ENCODE assay signal across 14 mouse cellular contexts in genomic region chr16:35577181-35577941, GRCm38 (mm10). TPM values are rescaled to one million over a fixed set of nuclear protein-coding genes. Genes with fewer than 3 reads are reported as not detected.
A peak's percentile ranks its signal among the peaks of the same experiment; 100 is the strongest.
DNase-seq lines count a peak whose midpoint lies in the region; ATAC-seq and TF ChIP-seq lines count a peak whose summit lies in the region.
"Had no signal": no experiment of that assay in that cellular context is flagged by ENCODE, and none has a peak within 500 bp of the region (broad histone marks: within the 10 kb centered on the region; RNA-seq: fewer than 3 reads in every experiment).

No protein-coding gene starts in this region.

- TF ChIP-seq CTCF in hindbrain, postnatal 0 days (IDR thresholded peaks at IDR 0.05; ENCODE audit: low read depth): no peak

- ATAC-seq in hindbrain, postnatal 0 days: peak; percentile 55
- no peak for ATAC-seq in megakaryocyte-erythroid progenitor cell, adult 5-6 weeks (replicated peaks; ENCODE audit: low FRiP score, low TSS enrichment, poor library complexity, severe bottlenecking)
- ATAC-seq: CD4-positive, CD25-positive, alpha-beta regulatory T cell, adult 4 months had no signal

- peak; percentile 69 for DNase-seq in hindbrain, postnatal 0 days (ENCODE audit: low spot score)
- no peak for DNase-seq in hindbrain, embryonic 10.5 days (ENCODE audit: low spot score)
- peak; percentile 50 for DNase-seq in adrenal gland, adult 8-10 months
- DNase-seq in cerebellum, adult 11 months: peak; percentile 88
- peak; percentile 13 to 58 for DNase-seq in gastrocnemius, adult 8-10 months (ENCODE audit: low spot score in 2 of 2)
- DNase-seq in heart, embryonic 10.5 days (ENCODE audit: low spot score): no peak
- DNase-seq in layer of hippocampus, adult 8-10 months (ENCODE audit: low spot score in 2 of 2): no peak
- DNase-seq: heart, postnatal 4 days; kidney, adult 18-20 months; lung, postnatal 4 days; thymus, postnatal 4 days had no signal

- H3K4me2 ChIP-seq in hindbrain, postnatal 0 days (ENCODE audit: low read depth, low read length): no peak overlapping the region
- H3K4me2 ChIP-seq: liver, embryonic 15.5 days had no signal

- H3K27me3 ChIP-seq in hindbrain, postnatal 0 days (ENCODE audit: insufficient read depth, low read length): no peaks in the 10 kb centered on the region
- no peaks in the 10 kb centered on the region for H3K27me3 ChIP-seq in hindbrain, embryonic 10.5 days (ENCODE audit: insufficient read depth, poor library complexity, severe bottlenecking)
- H3K27me3 ChIP-seq in heart, embryonic 10.5 days (ENCODE audit: insufficient read depth, poor library complexity, severe bottlenecking): peaks cover 12% of the 10 kb centered on the region
- H3K27me3 ChIP-seq: liver, embryonic 15.5 days had no signal

- H3K27ac ChIP-seq in hindbrain, postnatal 0 days: 0 out of 2 replicates have a peak overlapping the region, but pooled peaks have one; percentile 11
- H3K27ac ChIP-seq in hindbrain, embryonic 10.5 days: no peak overlapping the region
- H3K27ac ChIP-seq in heart, embryonic 10.5 days: no peak overlapping the region
- H3K27ac ChIP-seq: liver, embryonic 15.5 days had no signal

- H3K4me3 ChIP-seq in hindbrain, postnatal 0 days (ENCODE audit: low read length): no peak overlapping the region
- no peak overlapping the region for H3K4me3 ChIP-seq in hindbrain, embryonic 10.5 days
- no peak overlapping the region for H3K4me3 ChIP-seq in heart, embryonic 10.5 days
- H3K4me3 ChIP-seq: liver, embryonic 15.5 days had no signal

- H3K4me1 ChIP-seq in hindbrain, postnatal 0 days (ENCODE audit: insufficient read depth, low read length): peaks cover 7% of the 10 kb centered on the region
- peaks cover 58% of the 10 kb centered on the region for H3K4me1 ChIP-seq in hindbrain, embryonic 10.5 days (replicated peaks)
- H3K4me1 ChIP-seq in heart, embryonic 10.5 days: peaks cover 14% of the 10 kb centered on the region; the same call in 1 of the 2 replicates
- H3K4me1 ChIP-seq: liver, embryonic 15.5 days had no signal

- no peaks in the 10 kb centered on the region for H3K9me3 ChIP-seq in hindbrain, postnatal 0 days (ENCODE audit: low read length)
- no peaks in the 10 kb centered on the region for H3K9me3 ChIP-seq in hindbrain, embryonic 10.5 days
- H3K9me3 ChIP-seq in heart, embryonic 10.5 days: no peaks in the 10 kb centered on the region
- H3K9me3 ChIP-seq: liver, embryonic 15.5 days had no signal

- H3K9ac ChIP-seq in hindbrain, postnatal 0 days (replicated peaks; ENCODE audit: low read length): no peak overlapping the region
- H3K9ac ChIP-seq: liver, embryonic 15.5 days had no signal

- WGBS in hindbrain, postnatal 0 days: 64% methylated on average over 11 of the region's 11 CpGs
- WGBS in hindbrain, embryonic 10.5 days: 91% methylated on average over 11 of the region's 11 CpGs
- WGBS in heart, embryonic 10.5 days: 87% methylated on average over 11 of the region's 11 CpGs

- no peaks in the 10 kb centered on the region for H3K36me3 ChIP-seq in hindbrain, postnatal 0 days (ENCODE audit: insufficient read depth, low read length)
- H3K36me3 ChIP-seq in hindbrain, embryonic 10.5 days: peaks cover 21% of the 10 kb centered on the region
- H3K36me3 ChIP-seq in heart, embryonic 10.5 days: no peaks in the 10 kb centered on the region
- H3K36me3 ChIP-seq: liver, embryonic 15.5 days had no signal

RNA-seq across cellular contexts. Expression of gene Sema5b, which starts 36.4 kb away (rescaled TPM):
- 37.0 and 47.0 TPM in 2 replicates for total RNA-seq in hindbrain, postnatal 0 days (2014; rRNA removed)
- 12.3 and 14.8 TPM in 2 replicates for polyA plus RNA-seq in hindbrain, postnatal 0 days (2015; fragmentation: Nextera tagmentation; extraction: Ambion mirVana)
- 45.7 and 57.8 TPM in 2 replicates for polyA plus RNA-seq in hindbrain, embryonic 10.5 days (2016; fragmentation: Nextera tagmentation; extraction: Ambion mirVana)
- total RNA-seq in adrenal gland, adult 8-10 months (2022): 10 to 100 TPM in 2 of 4 experiments, 1 to 10 TPM in 2; 1.1 to 33.5 (median 15.4) TPM
- under 1 TPM in 3 of 4 experiments, not detected in 1; 0.05 to 0.13 (median 0.07) TPM for total RNA-seq in gastrocnemius, adult 8-10 months (2022)
- polyA plus RNA-seq in heart, embryonic 10.5 days (2016; fragmentation: Nextera tagmentation; extraction: Ambion mirVana): 1.5 and 2.2 TPM in 2 replicates
- not detected in 2 replicates for total RNA-seq in megakaryocyte-erythroid progenitor cell, adult 5-6 weeks (2014; fragmentation: Nextera tagmentation)
- not detected in 2 replicates for total RNA-seq in megakaryocyte-erythroid progenitor cell, adult 5-6 weeks (2017)
- 10 to 100 TPM; 10.6 to 18.1 (median 14.0) TPM for total RNA-seq in layer of hippocampus, adult 8-10 months (2022)
- polyA plus RNA-seq: CD4-positive, CD25-positive, alpha-beta regulatory T cell, adult 4 months had no signal

Comparison
In these comparisons a context has a peak if more than half of its experiments do, and no peak if none do; other contexts are left out.
1. DNase-seq: peak in hindbrain, postnatal 0 days (single experiment), adrenal gland, adult 8-10 months (single experiment), cerebellum, adult 11 months (single experiment) and gastrocnemius, adult 8-10 months (2 of 2); none in hindbrain, embryonic 10.5 days (single experiment), heart, embryonic 10.5 days (single experiment) and layer of hippocampus, adult 8-10 months (0 of 2).